Mouse (Mus musculus) cortical plate, adult 2 months (tissue): ENCODE measurements around the gene Coq9.

ENCODE experiments used
- CTCF ChIP-seq: fragments of 200-500 bp; IDR thresholded peaks from 2 replicates; pipeline ENCODE4 v1.5.1; 2011; ENCODE audit warnings: mild to moderate bottlenecking, control low read depth, low read length; ENCODE audit not compliant: insufficient read depth; ENCODE audit errors: extremely low read depth
- POLR2A ChIP-seq: fragments of 200-500 bp; IDR thresholded peaks from 2 replicates; pipeline ENCODE4 v1.6.1; 2011; ENCODE audit warnings: mild to moderate bottlenecking, low read length, control low read depth; ENCODE audit not compliant: insufficient read depth; ENCODE audit errors: extremely low read depth

DNA sequence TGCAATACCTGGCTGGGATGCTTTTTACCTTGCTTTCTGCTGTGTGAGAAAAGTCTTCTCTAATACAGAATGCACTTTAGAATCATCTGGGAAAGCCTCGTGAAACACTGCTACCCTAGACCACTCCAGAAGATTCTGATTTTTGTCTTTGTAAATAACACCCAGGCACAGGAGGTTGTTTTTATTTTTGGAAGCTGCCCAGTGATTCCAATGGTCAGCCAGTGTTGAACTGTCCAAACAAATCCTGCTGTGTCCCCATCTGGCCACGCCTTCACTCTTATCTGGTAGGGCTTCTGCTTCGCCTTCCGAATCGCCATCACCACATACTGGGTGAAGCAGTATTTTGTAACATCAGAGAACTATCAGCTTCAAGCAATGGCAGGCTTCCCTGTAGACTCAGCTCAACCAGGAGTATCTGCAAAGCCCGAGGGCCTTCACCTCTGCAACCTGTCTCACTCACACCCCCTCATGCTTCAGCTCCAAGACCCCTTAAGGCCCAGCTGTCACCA is 18.4 kb upstream of the Coq9 start:
- TF ChIP-seq POLR2A, result no peak
- TF ChIP-seq CTCF, result no peak
